Mouse (Mus musculus) C2C12 (cell line): ENCODE measurements at regions not wholly inside any gene's neighbourhood (a gene's known extent, or its start where the extent isn't known, plus 50 kb on each side); places are given as distances from the start of the nearest gene placed in this dataset.

Source experiments
- CEBPB ChIP-seq: IDR thresholded peaks from one replicate; pipeline ENCODE4 v1.6.1; 2011; ENCODE audit warnings: low read depth, mild to moderate bottlenecking, control low read depth, moderate library complexity
- CTCF ChIP-seq: IDR thresholded peaks from one replicate; pipeline ENCODE4 v1.5.1; 2011; ENCODE audit not compliant: control insufficient read depth, insufficient read depth, insufficient read length
- FOSL1 ChIP-seq: IDR thresholded peaks from one replicate; pipeline ENCODE4 v1.8.0; 2011; ENCODE audit warnings: mild to moderate bottlenecking, low read length; ENCODE audit not compliant: poor library complexity, insufficient read depth, severe bottlenecking
- MAX ChIP-seq: IDR thresholded peaks from one replicate; pipeline ENCODE4 v1.6.1; 2011; ENCODE audit warnings: mild to moderate bottlenecking, control low read depth
- MYOD1 ChIP-seq: IDR thresholded peaks from one replicate; pipeline ENCODE4 v1.6.1; 2011; ENCODE audit warnings: low read depth; ENCODE audit not compliant: control insufficient read depth, insufficient read length
- MYOG ChIP-seq: IDR thresholded peaks from one replicate; pipeline ENCODE4 v1.6.1; 2011; ENCODE audit not compliant: control insufficient read depth, insufficient read length; ENCODE audit errors: extremely low read depth
- USF1 ChIP-seq: IDR thresholded peaks from one replicate; pipeline ENCODE4 v1.6.1; 2011; ENCODE audit warnings: low read depth, mild to moderate bottlenecking, control low read depth, moderate library complexity

GRCm38 (mm10) chr7:133223948-133224652 is 99.9 kb upstream of the Ctbp2 start:
- TF ChIP-seq CTCF, result no peak
- no peak for TF ChIP-seq CEBPB
- TF ChIP-seq MYOG, result no peak
- TF ChIP-seq USF1, result no peak
- TF ChIP-seq FOSL1, result no peak
- no peak for TF ChIP-seq MAX
- no peak for TF ChIP-seq MYOD1
